Mouse (Mus musculus): Measurements from ENCODE around the gene Dlg5. TPM values are rescaled to one million over a fixed set of nuclear protein-coding genes. Genes with fewer than 3 reads are reported as not detected.

Dlg5 gene
- polyA plus RNA-seq, 1 experiment from 2014 or later: 18.6 TPM

GRCm38 (mm10) chr14:24182955-24183354 lies 62.8 kb downstream of the Dlg5 start:
- peaks cover 12% of the 10 kb centered on the region; the same call in 1 of the 2 replicates for H3K36me3 ChIP-seq
- WGBS: 82% methylated on average over 3 of the region's 3 CpGs
- H3K9ac ChIP-seq: no peak overlapping the region
- H3K4me2 ChIP-seq: no peak overlapping the region
- H3K9me3 ChIP-seq (replicated peaks): no peaks in the 10 kb centered on the region
- H3K4me3 ChIP-seq (replicated peaks): no peak overlapping the region
- H3K27ac ChIP-seq: no peak overlapping the region
- H3K4me1 ChIP-seq: peaks cover 7% of the 10 kb centered on the region
- no peak for ATAC-seq (replicated peaks; ENCODE audit: low FRiP score)
- no peaks in the 10 kb centered on the region for H3K27me3 ChIP-seq

GRCm38 (mm10) chr14:24181811-24182506 lies 63.8 kb downstream of the Dlg5 start:
- H3K4me2 ChIP-seq: no peak overlapping the region
- H3K27ac ChIP-seq: no peak overlapping the region
- H3K4me3 ChIP-seq (replicated peaks): no peak overlapping the region
- H3K27me3 ChIP-seq: no peaks in the 10 kb centered on the region
- peaks cover 13% of the 10 kb centered on the region for H3K4me1 ChIP-seq
- 32% methylated on average over 10 of the region's 10 CpGs for WGBS
- peaks cover 22% of the 10 kb centered on the region for H3K36me3 ChIP-seq
- no peak overlapping the region for H3K9ac ChIP-seq
- 0 out of 2 replicates have a peak, but pooled peaks have one; percentile 43 for ATAC-seq (replicated peaks; ENCODE audit: low FRiP score)
- no peaks in the 10 kb centered on the region for H3K9me3 ChIP-seq (replicated peaks)

GRCm38 (mm10) chr14:24179466-24179991 lies 66.2 kb downstream of the Dlg5 start:
- Histone ChIP-seq H3K9ac (no peak overlapping the region), H3K27ac (peak overlapping the region; percentile 22; the same call in 1 of the 2 replicates), H3K4me3 (replicated peaks) (no peak overlapping the region), H3K9me3 (replicated peaks) (no peaks in the 10 kb centered on the region), H3K4me1 (peaks cover 7% of the 10 kb centered on the region; the same call in 1 of the 2 replicates), H3K36me3 (peaks cover 43% of the 10 kb centered on the region), H3K27me3 (no peaks in the 10 kb centered on the region), H3K4me2 (no peak overlapping the region)
- no peak for ATAC-seq (replicated peaks; ENCODE audit: low FRiP score)
- 81% methylated on average over 6 of the region's 6 CpGs for WGBS

GRCm38 (mm10) chr14:24176609-24177008 lies 69.1 kb downstream of the Dlg5 start:
- Histone ChIP-seq H3K9ac (no peak overlapping the region), H3K9me3 (replicated peaks) (no peaks in the 10 kb centered on the region), H3K27ac (peak overlapping the region; percentile 37; the same call in 1 of the 2 replicates), H3K4me3 (replicated peaks) (no peak overlapping the region), H3K4me1 (peaks cover 7% of the 10 kb centered on the region; the same call in 1 of the 2 replicates), H3K27me3 (no peaks in the 10 kb centered on the region), H3K36me3 (peaks cover 61% of the 10 kb centered on the region), H3K4me2 (no peak overlapping the region)
- 57% methylated on average over 10 of the region's 10 CpGs for WGBS
- ATAC-seq (replicated peaks; ENCODE audit: low FRiP score): peak; percentile 71

GRCm38 (mm10) chr14:24173326-24173725 lies 72.4 kb downstream of the Dlg5 start:
- ATAC-seq (replicated peaks; ENCODE audit: low FRiP score): no peak
- Histone ChIP-seq H3K4me3 (replicated peaks) (no peak overlapping the region), H3K4me1 (peaks cover 7% of the 10 kb centered on the region; the same call in 1 of the 2 replicates), H3K9me3 (replicated peaks) (no peaks in the 10 kb centered on the region), H3K27me3 (no peaks in the 10 kb centered on the region), H3K4me2 (no peak overlapping the region), H3K9ac (no peak overlapping the region), H3K27ac (no peak overlapping the region), H3K36me3 (peaks cover 82% of the 10 kb centered on the region)
- WGBS: 82% methylated on average over 6 of the region's 6 CpGs

GRCm38 (mm10) chr14:24171639-24172311 lies 73.9 kb downstream of the Dlg5 start:
- H3K36me3 ChIP-seq: peaks cover 83% of the 10 kb centered on the region
- no peak for ATAC-seq (replicated peaks; ENCODE audit: low FRiP score)

GRCm38 (mm10) chr14:24166046-24166445 lies 79.7 kb downstream of the Dlg5 start:
- Histone ChIP-seq H3K9me3 (replicated peaks) (no peaks in the 10 kb centered on the region), H3K4me2 (no peak overlapping the region), H3K36me3 (peaks cover 92% of the 10 kb centered on the region), H3K27ac (no peak overlapping the region), H3K27me3 (no peaks in the 10 kb centered on the region), H3K9ac (no peak overlapping the region), H3K4me1 (no peaks in the 10 kb centered on the region), H3K4me3 (replicated peaks) (no peak overlapping the region)
- WGBS: 92% methylated on average over 8 of the region's 8 CpGs
- ATAC-seq (replicated peaks; ENCODE audit: low FRiP score): no peak

More at GRCm38 (mm10) chr14:24171639-24172311, 73.9 kb downstream of the Dlg5 start:
- 80% methylated on average over 13 of the region's 13 CpGs for WGBS
- Histone ChIP-seq H3K4me3 (replicated peaks) (no peak overlapping the region), H3K4me1 (no peaks in the 10 kb centered on the region), H3K27ac (no peak overlapping the region), H3K27me3 (no peaks in the 10 kb centered on the region), H3K9ac (no peak overlapping the region), H3K4me2 (no peak overlapping the region), H3K9me3 (replicated peaks) (no peaks in the 10 kb centered on the region)

GRCm38 (mm10) chr14:24164721-24165367 lies 80.9 kb downstream of the Dlg5 start:
- no peak overlapping the region for H3K4me2 ChIP-seq
- no peak for ATAC-seq (replicated peaks; ENCODE audit: low FRiP score)
- H3K4me3 ChIP-seq (replicated peaks): no peak overlapping the region
- H3K9ac ChIP-seq: no peak overlapping the region
- H3K27me3 ChIP-seq: no peaks in the 10 kb centered on the region
- no peak overlapping the region for H3K27ac ChIP-seq
- H3K4me1 ChIP-seq: no peaks in the 10 kb centered on the region
- WGBS: 91% methylated on average over 8 of the region's 8 CpGs
- H3K36me3 ChIP-seq: peaks cover 90% of the 10 kb centered on the region
- H3K9me3 ChIP-seq (replicated peaks): no peaks in the 10 kb centered on the region

GRCm38 (mm10) chr14:24162856-24163255 lies 82.9 kb downstream of the Dlg5 start:
- Histone ChIP-seq H3K36me3 (peaks cover 93% of the 10 kb centered on the region), H3K4me2 (no peak overlapping the region), H3K4me3 (replicated peaks) (no peak overlapping the region), H3K9ac (no peak overlapping the region), H3K9me3 (replicated peaks) (no peaks in the 10 kb centered on the region), H3K27ac (no peak overlapping the region), H3K4me1 (no peaks in the 10 kb centered on the region), H3K27me3 (no peaks in the 10 kb centered on the region)
- 92% methylated on average over 10 of the region's 10 CpGs for WGBS
- no peak for ATAC-seq (replicated peaks; ENCODE audit: low FRiP score)

- ATAC-seq (replicated peaks; ENCODE audit: low FRiP score): no peak
- Histone ChIP-seq H3K27ac (no peak overlapping the region), H3K27me3 (no peaks in the 10 kb centered on the region), H3K4me3 (replicated peaks) (no peak overlapping the region), H3K4me2 (no peak overlapping the region), H3K36me3 (peaks cover 98% of the 10 kb centered on the region), H3K9me3 (replicated peaks) (no peaks in the 10 kb centered on the region), H3K4me1 (no peaks in the 10 kb centered on the region), H3K9ac (no peak overlapping the region)
- 75% methylated on average over 2 of the region's 2 CpGs for WGBS
Observed at GRCm38 (mm10) chr14:24148892-24149291, 96.8 kb downstream of the Dlg5 start.

GRCm38 (mm10) chr14:24144821-24145220 lies 100.9 kb downstream of the Dlg5 start:
- no peak overlapping the region for H3K4me2 ChIP-seq
- no peaks in the 10 kb centered on the region for H3K27me3 ChIP-seq
- no peak overlapping the region for H3K4me3 ChIP-seq (replicated peaks)
- WGBS: 82% methylated on average over 3 of the region's 3 CpGs
- H3K9me3 ChIP-seq (replicated peaks): no peaks in the 10 kb centered on the region
- ATAC-seq (replicated peaks; ENCODE audit: low FRiP score): no peak
- peaks cover 7% of the 10 kb centered on the region; the same call in 1 of the 2 replicates for H3K4me1 ChIP-seq
- H3K27ac ChIP-seq: peak overlapping the region; percentile 30; the same call in 1 of the 2 replicates
- no peak overlapping the region for H3K9ac ChIP-seq
- H3K36me3 ChIP-seq: peaks cover 90% of the 10 kb centered on the region

Measured in kidney, embryonic 15.5 days (tissue).